Mouse (Mus musculus) skeletal muscle tissue, adult 2 months (tissue): Measurements from ENCODE around the gene Mdm1.
"Not testable (repeated sequence)": the region's sequence is repeated elsewhere in the genome, so short reads cannot be mapped to it uniquely, and the experiment has no call there.

Experiments
- DNase-seq: peaks from one replicate; pipeline ENCODE4 v3.0.0-alpha.2; 2012; ENCODE audit warnings: low read depth, low spot score

Gene Mdm1

GRCm38 (mm10) chr10:118122441-118123162, 19.0 kb upstream of the Mdm1 start:
- DNase-seq: no peak

GRCm38 (mm10) chr10:118125236-118125635, 16.4 kb upstream of the Mdm1 start:
- DNase-seq: no peak

DNA sequence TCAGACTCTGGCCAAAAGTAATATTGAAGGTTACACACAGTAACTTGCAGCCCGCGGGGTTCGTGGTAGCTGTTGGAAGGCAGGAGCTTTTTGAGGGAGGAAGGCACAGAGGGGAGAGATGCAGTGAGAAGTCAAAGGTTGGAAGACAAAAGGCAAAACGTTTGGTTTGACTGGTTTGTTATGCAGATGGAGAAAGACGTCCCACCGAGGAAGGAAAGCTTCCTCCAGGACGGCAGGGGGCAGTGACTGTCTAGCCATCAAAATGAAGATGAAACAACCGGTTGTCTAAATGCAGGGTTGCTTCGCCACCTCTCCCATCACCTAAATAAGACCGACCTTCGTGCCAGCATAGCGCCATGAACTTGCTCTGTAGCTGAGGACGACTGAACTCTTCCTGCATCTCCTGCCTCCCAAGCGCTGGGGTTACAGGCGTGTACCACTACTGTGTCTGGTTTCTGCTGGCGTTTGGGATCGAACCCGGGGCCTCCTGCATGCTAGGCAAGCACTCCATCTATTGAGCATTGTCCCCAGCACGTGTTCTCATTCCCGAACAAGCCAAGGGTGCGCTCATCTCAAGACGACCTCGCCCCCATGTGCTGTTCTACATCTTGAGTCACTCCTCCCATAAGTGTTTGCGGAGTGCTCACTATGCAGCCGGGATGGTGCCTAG, 15.7 kb upstream of the Mdm1 start:
- DNase-seq: no peak

- no peak for DNase-seq
Measured at GRCm38 (mm10) chr10:118129001-118129682, 12.5 kb upstream of the Mdm1 start.

DNA sequence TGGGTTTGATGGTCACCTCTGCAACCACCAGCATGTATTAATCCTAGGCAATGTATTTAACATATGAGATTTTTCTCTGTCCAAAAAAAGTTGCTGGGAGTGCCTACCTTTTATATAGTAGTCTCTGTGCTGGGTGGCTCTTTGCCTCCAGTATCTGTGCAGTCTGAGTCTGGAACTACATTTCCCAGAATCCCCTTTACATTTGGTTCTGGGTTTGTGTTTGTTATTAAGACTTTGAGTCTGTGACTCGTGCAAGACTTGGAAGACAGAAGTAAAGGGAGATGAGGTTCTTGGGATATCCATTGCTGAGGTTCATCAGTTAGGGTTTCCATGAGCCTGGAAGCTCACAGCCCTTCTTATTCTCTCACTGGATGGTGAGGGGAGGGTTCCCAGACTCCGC, 11.6 kb upstream of the Mdm1 start:
- no peak for DNase-seq

- DNase-seq: no peak
Measured at GRCm38 (mm10) chr10:118132993-118133392, 8.6 kb upstream of the Mdm1 start.

DNA sequence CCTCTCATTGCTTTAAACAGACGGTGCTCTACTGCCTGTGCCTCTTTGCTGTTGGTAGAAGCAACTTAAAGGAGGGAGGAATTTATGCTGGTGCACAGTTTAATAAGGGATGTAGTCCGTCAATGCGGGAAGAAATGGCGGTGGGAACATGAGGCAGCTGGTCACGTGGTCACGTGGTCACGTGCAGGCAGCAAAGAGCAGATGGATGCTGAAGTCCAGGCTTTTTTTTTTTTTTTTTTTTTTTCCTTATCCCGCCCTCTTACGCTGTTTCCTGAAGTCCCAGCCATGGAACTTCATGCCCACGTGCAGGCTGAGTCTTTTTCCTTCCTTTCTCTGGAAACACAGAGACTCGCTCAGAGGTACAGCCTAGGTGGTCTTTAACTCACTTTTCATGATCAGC, 3.1 kb upstream of the Mdm1 start:
- DNase-seq: no peak

DNA sequence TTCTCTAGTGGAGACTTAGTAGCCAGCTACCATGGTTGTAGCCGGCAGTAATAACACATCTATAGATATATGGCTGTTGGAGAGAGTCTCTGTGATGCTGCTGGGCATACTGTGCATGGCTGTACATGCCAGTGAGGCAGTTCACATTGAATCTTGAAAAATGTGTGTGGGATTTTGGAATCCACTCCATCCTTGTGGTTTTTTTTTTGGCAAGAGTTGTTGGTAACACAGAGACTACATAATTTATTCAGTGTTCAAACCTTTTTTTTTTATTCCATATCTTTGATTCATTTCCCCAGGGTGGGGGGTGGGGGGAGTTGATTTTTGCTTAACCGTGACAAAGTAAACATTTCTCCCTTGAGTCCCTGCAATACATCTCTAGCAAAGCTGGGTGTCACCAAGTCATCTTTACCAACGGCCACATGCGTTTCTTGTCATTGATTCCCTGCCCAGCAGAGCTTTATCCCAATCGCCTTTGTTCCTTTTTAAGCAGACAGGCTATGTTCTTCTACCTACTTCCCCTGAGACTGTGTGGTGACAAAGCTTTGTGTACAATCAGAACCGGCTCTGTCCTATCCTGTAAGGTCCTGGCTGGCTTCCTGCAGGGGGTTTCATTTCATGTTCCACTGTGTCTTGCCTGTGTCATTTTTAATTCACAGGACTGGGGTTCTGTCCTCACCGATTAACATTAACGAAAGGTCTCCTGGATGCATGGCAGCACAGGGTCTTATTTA, 1.6 kb upstream of the Mdm1 start:
- DNase-seq: no peak

GRCm38 (mm10) chr10:118141884-118142801, 532 bp downstream of the Mdm1 start:
- DNase-seq: no peak

- DNase-seq: no peak
Measured at GRCm38 (mm10) chr10:118149381-118149780, 7.8 kb downstream of the Mdm1 start.

GRCm38 (mm10) chr10:118150866-118151265, 9.3 kb downstream of the Mdm1 start:
- no peak for DNase-seq

- DNase-seq: no peak
Measured at GRCm38 (mm10) chr10:118155932-118156331, 14.3 kb downstream of the Mdm1 start.

DNA sequence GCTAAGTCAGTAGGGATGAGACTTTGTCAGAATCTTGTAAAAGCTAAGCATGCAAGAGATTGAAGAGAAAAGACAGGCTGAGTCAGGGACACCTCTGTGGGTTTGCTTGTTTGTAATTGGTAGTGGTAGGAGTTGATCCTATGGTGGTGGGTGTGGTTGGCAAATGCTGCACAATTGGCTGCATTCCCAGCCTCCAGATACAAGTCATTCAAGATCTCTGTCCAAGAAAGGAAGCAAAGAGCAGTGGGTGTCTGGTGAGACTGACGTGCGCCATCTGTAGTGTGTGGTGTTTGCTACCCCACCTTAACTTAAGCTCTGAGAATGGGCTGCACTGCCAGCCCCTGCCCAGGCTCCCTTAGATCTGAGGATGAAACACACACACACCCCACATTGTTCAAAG, 19.5 kb downstream of the Mdm1 start:
- no peak for DNase-seq

GRCm38 (mm10) chr10:118169212-118169611, 27.6 kb downstream of the Mdm1 start:
- no peak for DNase-seq

- no peak for DNase-seq
Measured at GRCm38 (mm10) chr10:118172416-118172815, 30.8 kb downstream of the Mdm1 start.

GRCm38 (mm10) chr10:118172876-118173275, 31.3 kb downstream of the Mdm1 start:
- no peak for DNase-seq

DNA sequence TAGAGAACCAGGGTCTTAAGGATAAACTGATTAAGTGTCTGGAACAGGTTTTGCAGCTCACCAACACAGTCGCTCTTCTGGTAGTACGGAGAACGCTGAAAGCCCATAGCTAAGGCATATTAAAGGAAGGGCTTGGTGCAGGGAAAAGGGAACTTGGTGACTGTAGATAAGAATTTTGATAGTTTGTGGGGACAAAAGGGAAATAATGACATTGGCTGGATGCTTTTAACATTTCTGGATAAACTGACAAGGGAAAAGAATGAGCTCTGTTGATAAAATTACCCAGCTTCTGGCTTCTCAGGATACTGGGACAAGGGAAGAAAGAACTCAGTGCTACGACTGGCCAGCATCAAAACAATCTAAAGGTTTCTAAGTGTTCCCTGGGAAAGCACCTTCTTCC, 33.9 kb downstream of the Mdm1 start:
- not testable (repeated sequence) for DNase-seq

DNA sequence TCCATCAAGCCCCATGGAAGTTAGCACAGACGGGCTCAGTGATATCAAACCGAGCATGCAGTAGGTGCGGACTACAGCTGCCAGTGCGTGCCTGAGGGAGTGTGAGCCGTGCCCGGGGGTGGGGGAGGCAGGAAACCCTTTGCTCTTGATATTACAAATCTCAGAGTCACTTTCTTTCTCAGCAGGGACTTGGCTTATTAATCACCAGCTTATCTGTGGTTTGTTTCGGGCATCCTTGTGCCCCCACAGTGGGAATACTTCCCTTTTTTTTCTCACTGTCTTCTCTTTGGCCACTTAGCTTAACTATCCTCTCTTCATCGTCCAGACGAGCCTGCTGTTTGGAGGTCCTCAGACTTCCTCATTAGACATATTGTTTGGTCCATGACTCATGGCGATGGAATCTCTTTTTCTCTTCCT, 37.1 kb downstream of the Mdm1 start:
- no peak for DNase-seq

- DNase-seq: no peak
Measured at GRCm38 (mm10) chr10:118179265-118179664, 37.7 kb downstream of the Mdm1 start.

GRCm38 (mm10) chr10:118195150-118195549, 53.5 kb downstream of the Mdm1 start:
- not testable (repeated sequence) for DNase-seq

DNA sequence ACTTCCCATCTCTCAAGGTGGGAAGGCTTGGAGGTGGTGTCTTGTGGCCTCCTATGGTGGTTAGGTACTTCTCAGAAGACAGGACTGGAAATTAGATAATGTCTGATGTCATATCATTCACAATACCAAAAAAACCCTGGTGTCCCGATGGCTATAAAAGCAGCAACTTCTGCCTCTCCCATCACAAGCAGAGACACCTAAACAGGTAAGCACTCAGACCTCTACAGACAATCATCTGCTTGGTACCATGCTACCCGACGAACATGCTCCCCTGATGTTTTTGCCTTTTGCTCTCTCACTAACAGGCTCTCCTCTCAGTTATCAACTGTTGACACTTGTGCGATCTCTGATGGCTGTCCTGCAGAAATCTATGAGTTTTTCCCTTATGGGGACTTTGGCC, 63.0 kb downstream of the Mdm1 start, which contains the start of gene Il22:
Gene Il22, plus strand, starts transcription at position 301 of the 400 bp plus-strand sequence.
- no peak for DNase-seq
